Mouse (Mus musculus) thymus, postnatal 10 days (tissue): ENCODE data around the gene Anks1b.

Experiments
- DNase-seq, 2 experiments: peaks; one replicate each; pipeline ENCODE4 v3.0.0; 2021; ENCODE audit warnings: low spot score in 2 of 2

The Anks1b gene

GRCm38 (mm10) chr10:90373469-90373868, 500.2 kb downstream of the Anks1b start:
- peak in 1 of 2 experiments; percentile 5 for DNase-seq

- DNase-seq, result no peak
Measured at GRCm38 (mm10) chr10:90376605-90377004, 503.3 kb downstream of the Anks1b start.

GRCm38 (mm10) chr10:90380062-90380461, 506.8 kb downstream of the Anks1b start:
- DNase-seq, result no peak

DNA sequence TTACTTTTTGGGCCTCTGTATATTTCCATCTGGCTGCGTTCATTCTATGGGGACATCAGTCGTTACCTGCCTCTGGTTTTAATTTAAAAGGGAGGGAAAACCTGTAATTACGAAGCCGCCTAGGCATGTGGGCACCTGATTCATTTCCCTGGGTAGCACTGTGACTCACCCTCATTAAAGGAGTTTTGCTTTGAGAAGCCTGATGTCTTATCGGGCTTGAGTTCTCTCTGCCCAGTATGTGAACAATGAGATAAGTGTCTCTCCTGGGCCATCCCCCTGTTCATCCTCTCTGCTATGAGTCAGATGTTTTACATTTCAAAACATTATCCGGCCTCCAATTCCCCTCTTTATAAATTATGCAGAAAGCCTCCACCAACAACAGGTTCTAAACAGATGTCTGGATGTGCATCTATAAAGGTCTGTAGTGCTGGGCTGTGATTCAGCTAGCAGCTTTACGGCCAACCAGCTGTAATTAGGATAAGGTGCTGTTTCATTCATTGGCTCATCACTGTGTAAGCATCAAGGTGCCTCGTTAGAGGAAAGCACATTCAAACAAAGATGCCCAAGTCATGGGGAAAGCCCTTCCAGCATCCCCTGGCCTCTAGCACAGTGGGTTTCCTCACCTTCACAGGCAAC, 507.5 kb downstream of the Anks1b start:
- DNase-seq, result no peak

- DNase-seq, result no peak
Measured at GRCm38 (mm10) chr10:90400382-90400781, 527.1 kb downstream of the Anks1b start.

- DNase-seq, result no peak
Measured at GRCm38 (mm10) chr10:90408484-90408883, 535.2 kb downstream of the Anks1b start.

GRCm38 (mm10) chr10:90431527-90431926, 558.2 kb downstream of the Anks1b start:
- DNase-seq, result no peak

DNA sequence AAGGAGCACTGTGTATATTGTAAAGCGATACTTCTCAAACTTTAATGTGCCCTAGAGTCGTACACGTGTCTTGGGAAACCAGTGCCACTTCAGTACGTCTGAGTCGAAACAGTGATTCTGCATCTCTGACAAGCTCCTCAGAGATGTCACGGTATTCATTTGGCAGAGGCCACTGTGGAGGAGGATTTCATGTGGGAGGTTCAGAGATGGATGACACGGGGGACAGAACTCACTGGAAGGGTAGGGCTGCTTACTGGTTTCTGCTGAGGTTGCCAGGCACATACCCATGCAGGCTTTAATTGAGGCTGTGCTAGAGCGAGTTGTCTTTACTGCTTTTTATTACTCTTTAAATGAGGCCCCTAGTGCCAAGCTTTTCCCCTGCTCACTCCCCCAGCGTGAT, 558.7 kb downstream of the Anks1b start:
- no peak for DNase-seq

- no peak for DNase-seq
Measured at GRCm38 (mm10) chr10:90432479-90432878, 559.2 kb downstream of the Anks1b start.

GRCm38 (mm10) chr10:90441036-90441435, 567.7 kb downstream of the Anks1b start:
- no peak for DNase-seq

DNA sequence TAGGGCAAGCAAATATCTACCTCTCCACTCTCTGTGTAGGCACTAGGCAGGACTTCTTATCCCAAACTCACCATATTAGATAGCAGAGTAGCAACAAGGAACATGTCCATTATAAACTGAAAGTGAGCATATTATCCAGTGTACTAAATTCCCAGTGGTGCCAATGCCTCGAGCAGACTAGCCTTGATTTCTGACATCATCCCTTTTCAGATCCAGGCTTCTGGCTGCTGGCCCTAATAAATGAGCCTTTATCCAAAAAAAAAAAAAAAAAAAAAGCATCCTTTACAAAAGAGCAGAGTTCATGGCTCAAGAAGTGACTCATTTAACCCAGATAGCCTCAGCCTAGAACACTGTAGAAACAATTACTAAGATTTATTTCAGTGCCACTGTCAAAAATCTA, 568.3 kb downstream of the Anks1b start:
- no peak for DNase-seq

- DNase-seq, result no peak
Measured at GRCm38 (mm10) chr10:90464906-90465305, 591.6 kb downstream of the Anks1b start.

DNA sequence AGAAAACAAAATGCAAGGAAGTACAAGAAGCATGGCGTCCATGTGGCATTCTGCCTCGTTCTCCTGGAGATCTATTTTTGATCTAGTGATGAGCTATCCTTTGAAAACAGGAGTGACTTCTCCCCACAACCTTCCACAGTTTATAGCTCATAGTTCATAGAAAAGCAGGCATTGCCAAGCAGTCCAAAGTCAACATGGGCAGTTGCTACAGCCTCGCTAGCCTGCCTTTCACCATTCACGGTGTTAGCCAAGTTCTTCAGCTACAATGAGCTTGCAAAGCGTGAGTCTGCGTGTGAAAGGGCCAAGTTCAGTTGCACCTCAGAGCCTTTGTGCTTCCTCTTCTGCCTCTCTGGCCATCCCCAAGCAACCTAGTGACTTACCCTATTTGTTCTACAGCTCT, 592.1 kb downstream of the Anks1b start:
- no peak for DNase-seq

GRCm38 (mm10) chr10:90467546-90467945, 594.2 kb downstream of the Anks1b start:
- DNase-seq, result no peak

DNA sequence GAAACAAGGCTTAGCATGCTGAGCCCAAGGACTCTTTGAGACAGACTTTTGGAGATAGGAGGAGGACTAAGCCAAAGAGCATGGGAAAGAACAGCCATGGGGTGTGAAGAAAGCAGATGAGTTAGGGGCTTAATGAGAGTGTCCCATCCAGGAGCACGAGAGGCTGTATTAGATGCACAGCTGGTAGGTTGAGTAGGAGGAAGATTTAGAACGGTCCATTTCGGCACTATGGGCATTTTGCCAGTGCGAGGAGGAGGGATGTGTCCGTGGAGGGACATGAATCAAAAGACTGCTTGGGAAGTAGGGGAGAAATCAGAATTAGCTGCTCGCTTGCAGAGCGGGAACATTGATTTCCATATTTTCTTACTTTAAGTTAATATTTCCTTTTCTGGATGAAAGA, 620.1 kb downstream of the Anks1b start:
- no peak for DNase-seq

- no peak for DNase-seq
Measured at GRCm38 (mm10) chr10:90493996-90494642, 620.8 kb downstream of the Anks1b start.

GRCm38 (mm10) chr10:90494981-90495516, 621.7 kb downstream of the Anks1b start:
- no peak for DNase-seq

GRCm38 (mm10) chr10:90507561-90507960, 634.3 kb downstream of the Anks1b start:
- DNase-seq, result no peak

GRCm38 (mm10) chr10:90512801-90513200, 639.5 kb downstream of the Anks1b start:
- no peak for DNase-seq

DNA sequence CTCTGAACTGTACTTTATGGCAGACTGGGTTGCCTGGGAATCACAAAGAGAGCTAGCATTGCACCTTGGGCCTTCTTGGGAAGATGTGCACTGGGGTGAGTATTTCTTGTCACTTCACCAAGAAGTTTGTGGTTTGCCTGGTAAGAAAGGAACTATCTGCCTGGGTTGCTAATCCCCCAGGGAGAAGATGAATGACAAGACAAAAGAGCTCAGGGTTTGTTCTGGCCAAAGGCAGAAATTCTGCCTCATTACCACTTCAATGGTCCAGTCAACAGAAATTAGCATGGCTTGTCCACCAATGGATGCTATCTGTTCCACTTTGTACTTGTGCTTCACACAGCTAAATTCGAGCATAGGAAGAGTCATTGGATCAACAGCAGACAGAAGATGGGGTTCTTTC, 658.5 kb downstream of the Anks1b start:
- DNase-seq, result no peak

DNA sequence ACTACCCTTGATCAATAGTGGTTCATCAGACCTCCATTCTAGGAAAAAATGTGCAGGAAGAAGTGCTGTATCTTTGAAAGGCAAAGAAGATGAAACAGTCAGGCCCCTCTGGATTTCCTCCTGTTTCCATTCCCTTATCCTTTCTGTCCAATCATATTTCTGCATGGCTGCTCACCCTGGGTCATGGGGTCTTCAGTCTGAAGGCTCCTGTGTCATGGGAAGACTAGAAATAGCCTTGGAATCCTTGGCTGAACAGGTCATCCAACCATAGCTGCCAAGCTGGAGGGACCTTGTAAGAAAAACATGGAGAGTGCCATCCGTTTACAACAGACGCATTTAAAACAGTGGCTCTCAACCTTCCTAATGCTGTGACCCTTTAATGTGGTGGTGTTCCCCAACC, 662.1 kb downstream of the Anks1b start:
- no peak for DNase-seq

DNA sequence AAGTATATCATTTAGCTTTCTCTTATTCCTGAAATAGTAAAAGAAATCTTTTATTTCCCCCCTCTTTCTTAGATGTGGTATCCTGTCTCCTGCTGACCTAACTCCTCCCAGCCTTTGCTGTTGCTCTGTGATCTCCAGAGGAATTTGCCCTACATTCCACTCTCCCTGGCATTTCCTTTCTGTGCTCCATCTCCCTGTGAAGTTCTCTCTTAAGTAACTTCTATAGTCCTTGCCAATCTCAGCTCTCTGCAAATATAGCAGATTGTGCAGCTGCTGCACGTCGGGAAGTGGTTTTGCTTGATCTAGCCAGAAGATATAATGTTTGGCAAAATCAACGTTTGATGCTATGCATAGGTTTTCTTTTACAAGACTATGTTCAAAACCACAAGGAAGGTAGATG, 673.3 kb downstream of the Anks1b start:
- no peak for DNase-seq

GRCm38 (mm10) chr10:90562906-90563305, 689.6 kb downstream of the Anks1b start:
- no peak for DNase-seq
